Mouse (Mus musculus) myocyte (in vitro differentiated cells): ENCODE measurements around the gene 1700084M14Rik. TPM values are rescaled to one million over a fixed set of nuclear protein-coding genes. Genes with fewer than 3 reads are reported as not detected.
"Not testable (repeated sequence)": the region's sequence is repeated elsewhere in the genome, so short reads cannot be mapped to it uniquely, and the experiment has no call there.

Experiments used
- H3K27me3 ChIP-seq: one replicate; pipeline ENCODE4 v1.6.1; 2011; ENCODE audit not compliant: control insufficient read depth, insufficient read depth, insufficient read length
- H3K36me3 ChIP-seq: one replicate; pipeline ENCODE4 v1.6.1; 2011; ENCODE audit not compliant: control insufficient read depth, insufficient read depth
- H3K4me2 ChIP-seq: one replicate; pipeline ENCODE4 v1.6.1; 2011; ENCODE audit warnings: low read depth, control low read depth
- H3K4me3 ChIP-seq: one replicate; pipeline ENCODE4 v1.5.1; 2011; ENCODE audit warnings: mild to moderate bottlenecking, control low read depth, moderate library complexity
- H3K79me2 ChIP-seq: one replicate; pipeline ENCODE4 v1.6.1; 2011; ENCODE audit not compliant: control insufficient read depth, insufficient read depth
- H3ac ChIP-seq: one replicate; pipeline ENCODE4 v1.6.1; 2011; ENCODE audit not compliant: control insufficient read depth, insufficient read length
- polyA plus RNA-seq: library from polyadenylated mRNA; unstranded; fragments of >200 nt; fragmentation: generic; extraction: Trizol; gene quantifications from one replicate; pipeline ENCODE4 v1.2.1, GENCODE M21; 2012; ENCODE audit warnings: missing spikeins

1700084M14Rik gene
- polyA plus RNA-seq: not detected

DNA sequence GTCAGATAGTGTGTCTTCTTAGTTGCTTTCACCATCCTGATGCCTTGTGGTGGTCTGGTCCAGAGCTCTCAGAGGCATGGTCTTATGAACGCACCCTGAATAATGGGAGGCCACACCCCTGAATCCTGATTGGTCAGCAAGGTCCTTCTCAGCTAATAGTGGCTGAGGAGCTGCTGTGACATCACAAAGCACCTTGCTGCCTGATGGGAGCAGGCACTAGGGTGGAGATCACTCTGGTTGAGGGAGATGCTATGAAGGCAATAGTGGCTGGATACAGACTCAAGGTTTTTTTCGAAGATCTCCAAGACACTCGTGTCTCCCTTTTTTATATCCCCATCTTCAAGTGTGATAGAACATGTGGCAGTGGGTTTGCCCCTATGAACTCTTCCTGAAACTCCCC, at the start of gene 1700084M14Rik:
Gene 1700084M14Rik (minus strand): TSS at position 101 of the 400 bp plus-strand sequence.
- not testable (repeated sequence) for H3K36me3 ChIP-seq, H3K4me3 ChIP-seq, H3ac ChIP-seq, H3K27me3 ChIP-seq, H3K4me2 ChIP-seq, H3K79me2 ChIP-seq

Other genes starting within 250 kb of the 1700084M14Rik start
- 0.60 TPM for gene Mageb2, start 244.2 kb downstream of the 1700084M14Rik start, polyA plus RNA-seq
- gene Gm5072, start 183.4 kb downstream of the 1700084M14Rik start, polyA plus RNA-seq: 0.08 TPM
- 0.08 TPM for gene Gm8914, start 95.8 kb downstream of the 1700084M14Rik start, polyA plus RNA-seq
- gene Gm14781, start 56.3 kb upstream of the 1700084M14Rik start, polyA plus RNA-seq: not detected
- not detected for gene Mageb5, start 207.1 kb upstream of the 1700084M14Rik start, polyA plus RNA-seq